Mouse (Mus musculus): ENCODE data around the gene 9130230L23Rik. TPM values are rescaled to one million over a fixed set of nuclear protein-coding genes. Genes with fewer than 3 reads are reported as not detected.

9130230L23Rik gene
- polyA plus RNA-seq, 1 experiment from 2014 or later = not detected

Small RNA genes lying within 50 kb of the gene (microRNA-seq; reads per million reads assigned to microRNA genes)
- gene Gm25952 = not detected

Other genes with a start within 250 kb of the 9130230L23Rik start
- 9.6 and 11.5 TPM in 2 replicates for gene N4bp2, start 240.8 kb downstream of the 9130230L23Rik start, polyA plus RNA-seq (2015; fragmentation: Nextera tagmentation; extraction: Ambion mirVana)
- gene Rhoh, start 143.1 kb downstream of the 9130230L23Rik start, polyA plus RNA-seq (2015; fragmentation: Nextera tagmentation; extraction: Ambion mirVana) = 1.6 and 1.7 TPM in 2 replicates
- not detected in 2 replicates for gene Chrna9, start 69.4 kb downstream of the 9130230L23Rik start, polyA plus RNA-seq (2015; fragmentation: Nextera tagmentation; extraction: Ambion mirVana)
- 8.1 and 12.0 TPM in 2 replicates for gene Rbm47, start 168.8 kb upstream of the 9130230L23Rik start, polyA plus RNA-seq (2015; fragmentation: Nextera tagmentation; extraction: Ambion mirVana)

Data from liver, embryonic 13.5 days (tissue).